Mouse (Mus musculus) E14TG2a.4 (cell line): Measurements from ENCODE around the gene Olfr1371.

Source experiments
- CTCF ChIP-seq: conservative IDR thresholded peaks from 2 replicates; pipeline ENCODE4 v1.5.1; 2014; ENCODE audit warnings: low read length
- NANOG ChIP-seq: IDR thresholded peaks from 2 replicates; pipeline ENCODE4 v1.6.1; 2014; ENCODE audit warnings: borderline replicate concordance, low read length, mixed read lengths
- POU5F1 ChIP-seq: IDR thresholded peaks from 2 replicates; pipeline ENCODE4 v1.6.1; 2014; ENCODE audit warnings: low read length, borderline replicate concordance

DNA sequence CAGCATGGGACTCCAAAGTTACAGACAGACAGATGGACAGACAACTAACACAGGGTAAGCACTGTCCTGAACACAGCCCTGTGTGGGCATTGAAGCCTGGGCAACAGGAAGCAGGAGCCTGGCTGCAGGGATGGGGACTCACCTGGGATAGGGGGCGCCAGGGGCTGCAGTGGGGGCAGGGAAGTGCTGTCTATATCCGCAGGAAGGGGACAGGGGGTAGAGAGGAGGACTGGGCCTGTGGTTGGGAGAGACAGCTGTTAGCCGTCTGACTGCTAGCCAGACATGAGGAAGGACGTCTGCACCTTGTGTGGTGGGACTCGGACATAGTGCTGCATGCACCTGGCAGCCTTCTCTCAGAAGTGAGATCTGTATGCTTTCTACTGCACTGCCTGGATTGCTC is 44.9 kb upstream of the Olfr1371 start:
- TF ChIP-seq CTCF (no peak), NANOG (no peak), POU5F1 (no peak)
